Mouse (Mus musculus): ENCODE results near the gene Epha3. TPM values are rescaled to one million over a fixed set of nuclear protein-coding genes. Genes with fewer than 3 reads are reported as not detected.
A peak's percentile ranks its signal among the peaks of the same experiment; 100 is the strongest.

Gene Epha3
- polyA plus RNA-seq, 1 experiment from 2014 or later, result 20.9 TPM

DNA sequence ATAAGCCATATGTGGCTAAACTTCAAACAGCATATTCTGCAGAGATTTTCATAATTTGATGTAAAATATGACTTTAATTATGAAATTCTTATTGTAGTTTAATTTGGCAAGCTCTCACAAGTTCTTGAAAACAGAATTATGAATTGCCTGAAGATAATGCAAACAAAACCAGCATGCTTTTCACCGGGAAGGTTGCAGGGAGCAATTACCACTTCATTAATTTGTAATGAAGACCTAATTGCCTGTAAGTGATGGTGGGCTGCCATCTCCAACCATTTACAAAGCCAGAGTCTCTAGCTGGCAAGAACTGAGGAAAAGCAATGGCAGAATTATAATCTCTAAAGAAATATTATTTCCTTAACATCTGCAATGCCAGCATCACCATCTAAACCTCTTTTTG lies 86.2 kb downstream of the Epha3 start:
- 49% methylated on average over 1 of the region's 1 CpGs for WGBS
- H3K9me3 ChIP-seq (ENCODE audit: control insufficient read depth, low read length), result no peaks in the 10 kb centered on the region
- H3K4me3 ChIP-seq (replicated peaks; ENCODE audit: low read depth, low read length), result no peak overlapping the region
- H3K9ac ChIP-seq (replicated peaks; ENCODE audit: low read length), result no peak overlapping the region
- no peak overlapping the region for H3K27ac ChIP-seq (replicated peaks; ENCODE audit: low read depth, low read length)
- no peak for ATAC-seq (ENCODE audit: low FRiP score, low TSS enrichment)
- H3K27me3 ChIP-seq (ENCODE audit: control insufficient read depth, insufficient read depth, low read length), result no peaks in the 10 kb centered on the region
- H3K36me3 ChIP-seq (ENCODE audit: control insufficient read depth, insufficient read depth, low read length), result no peaks in the 10 kb centered on the region
- H3K4me1 ChIP-seq (ENCODE audit: control insufficient read depth, insufficient read depth, low read length), result no peaks in the 10 kb centered on the region
- DNase-seq, result peak; percentile 17
- no peak overlapping the region for H3K4me2 ChIP-seq (ENCODE audit: low read length)

DNA sequence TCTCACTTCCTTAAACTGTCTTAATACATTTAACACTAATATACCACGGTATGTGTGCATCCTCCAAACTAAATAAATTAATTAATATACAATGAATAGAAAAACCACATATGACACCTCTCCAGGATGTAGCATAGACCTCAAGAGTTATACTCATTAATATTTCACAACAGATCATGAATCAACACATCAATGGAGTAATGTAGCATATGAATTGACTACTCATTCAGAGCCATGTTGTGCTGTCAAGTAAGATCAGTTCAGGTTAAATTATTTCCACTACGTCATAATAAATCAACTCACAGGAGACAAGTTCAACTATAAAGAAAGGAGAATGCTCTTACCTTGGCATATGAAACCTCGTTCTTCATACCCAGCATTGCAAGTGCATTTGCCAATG lies 91.4 kb downstream of the Epha3 start:
- no peak overlapping the region for H3K27ac ChIP-seq (replicated peaks; ENCODE audit: low read depth, low read length)

DNA sequence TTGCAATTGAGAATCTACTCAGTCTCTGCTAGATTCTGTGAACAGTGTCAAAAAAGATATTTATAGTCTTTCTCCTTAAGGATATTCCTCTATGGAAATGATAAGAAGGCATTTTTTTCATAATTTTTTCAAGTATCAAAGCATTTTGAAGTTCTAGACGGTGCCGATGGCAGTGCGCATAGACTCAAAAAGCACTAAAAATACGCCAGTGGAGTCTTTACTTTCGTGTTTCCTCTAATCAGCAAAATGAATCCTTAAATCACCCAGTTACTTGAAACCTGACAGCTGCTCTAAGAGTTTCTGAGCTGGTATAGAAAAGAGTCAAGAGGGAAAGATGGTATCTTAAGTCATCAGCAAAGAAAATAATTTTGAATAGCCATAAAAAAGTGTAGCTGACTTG lies 96.4 kb downstream of the Epha3 start:
- DNase-seq (no peak), ATAC-seq (ENCODE audit: low FRiP score, low TSS enrichment) (no peak)
- no peaks in the 10 kb centered on the region for H3K9me3 ChIP-seq (ENCODE audit: control insufficient read depth, low read length)
- H3K4me2 ChIP-seq (ENCODE audit: low read length), result no peak overlapping the region
- H3K27me3 ChIP-seq (ENCODE audit: control insufficient read depth, insufficient read depth, low read length), result no peaks in the 10 kb centered on the region
- WGBS, result 83% methylated on average over 5 of the region's 5 CpGs
- H3K4me3 ChIP-seq (replicated peaks; ENCODE audit: low read depth, low read length), result no peak overlapping the region
- no peak overlapping the region for H3K27ac ChIP-seq (replicated peaks; ENCODE audit: low read depth, low read length)
- no peaks in the 10 kb centered on the region for H3K36me3 ChIP-seq (ENCODE audit: control insufficient read depth, insufficient read depth, low read length)
- no peak overlapping the region for H3K9ac ChIP-seq (replicated peaks; ENCODE audit: low read length)
- H3K4me1 ChIP-seq (ENCODE audit: control insufficient read depth, insufficient read depth, low read length), result no peaks in the 10 kb centered on the region

More for the DNA sequence above, 91.4 kb downstream of the Epha3 start:
- H3K4me1 ChIP-seq (ENCODE audit: control insufficient read depth, insufficient read depth, low read length), result no peaks in the 10 kb centered on the region
- no peaks in the 10 kb centered on the region for H3K36me3 ChIP-seq (ENCODE audit: control insufficient read depth, insufficient read depth, low read length)
- 83% methylated on average over 3 of the region's 3 CpGs for WGBS
- no peak overlapping the region for H3K9ac ChIP-seq (replicated peaks; ENCODE audit: low read length)
- ATAC-seq (ENCODE audit: low FRiP score, low TSS enrichment) (no peak), DNase-seq (no peak)
- H3K4me2 ChIP-seq (ENCODE audit: low read length), result no peak overlapping the region
- no peaks in the 10 kb centered on the region for H3K9me3 ChIP-seq (ENCODE audit: control insufficient read depth, low read length)
- H3K4me3 ChIP-seq (replicated peaks; ENCODE audit: low read depth, low read length), result no peak overlapping the region
- H3K27me3 ChIP-seq (ENCODE audit: control insufficient read depth, insufficient read depth, low read length), result no peaks in the 10 kb centered on the region

DNA sequence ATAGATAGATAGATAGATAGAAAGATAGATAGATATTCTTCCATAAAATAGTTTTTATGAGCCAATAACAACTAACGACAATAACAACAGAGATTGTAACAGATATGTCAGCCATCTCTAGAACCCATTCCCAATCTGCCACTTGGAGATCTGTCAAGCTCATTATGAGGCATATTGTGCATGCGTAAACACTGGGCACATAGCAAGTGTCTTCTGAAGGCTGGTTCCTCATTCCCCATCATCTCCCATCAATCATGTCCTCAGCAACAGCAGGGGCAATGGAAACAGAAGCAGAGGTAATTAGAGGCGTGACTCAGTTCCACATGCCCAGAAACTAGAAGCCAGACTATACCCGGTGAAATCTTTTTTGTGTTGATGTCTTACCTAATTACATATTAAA lies 102.8 kb downstream of the Epha3 start:
- H3K4me2 ChIP-seq (ENCODE audit: low read length), result no peak overlapping the region
- no peak overlapping the region for H3K9ac ChIP-seq (replicated peaks; ENCODE audit: low read length)
- DNase-seq (no peak), ATAC-seq (ENCODE audit: low FRiP score, low TSS enrichment) (no peak)
- H3K4me1 ChIP-seq (ENCODE audit: control insufficient read depth, insufficient read depth, low read length), result no peaks in the 10 kb centered on the region
- no peak overlapping the region for H3K4me3 ChIP-seq (replicated peaks; ENCODE audit: low read depth, low read length)
- H3K27me3 ChIP-seq (ENCODE audit: control insufficient read depth, insufficient read depth, low read length), result no peaks in the 10 kb centered on the region
- no peaks in the 10 kb centered on the region for H3K36me3 ChIP-seq (ENCODE audit: control insufficient read depth, insufficient read depth, low read length)
- H3K9me3 ChIP-seq (ENCODE audit: control insufficient read depth, low read length), result no peaks in the 10 kb centered on the region
- H3K27ac ChIP-seq (replicated peaks; ENCODE audit: low read depth, low read length), result no peak overlapping the region
- WGBS, result 80% methylated on average over 4 of the region's 4 CpGs

DNA sequence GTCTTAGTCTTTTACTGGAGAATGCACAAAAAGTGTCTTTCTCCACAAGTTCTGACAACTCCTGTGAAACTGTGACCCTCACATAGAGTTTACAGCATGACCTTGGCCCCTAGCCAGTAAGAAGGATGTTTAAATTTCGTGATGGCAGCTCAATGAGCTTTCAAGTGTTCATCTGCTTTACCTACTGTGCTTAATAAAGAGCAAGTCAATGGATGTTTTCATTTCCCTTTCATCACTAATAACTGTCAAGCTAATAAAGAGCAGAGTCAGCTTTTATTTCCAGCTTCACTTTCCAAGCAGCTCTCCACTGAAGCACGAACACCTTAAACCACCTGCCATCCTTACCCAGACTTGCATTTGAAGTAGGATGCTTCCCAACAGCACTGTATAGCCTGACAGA lies 103.9 kb downstream of the Epha3 start:
- H3K9me3 ChIP-seq (ENCODE audit: control insufficient read depth, low read length), result no peaks in the 10 kb centered on the region
- H3K9ac ChIP-seq (replicated peaks; ENCODE audit: low read length), result no peak overlapping the region
- ATAC-seq (ENCODE audit: low FRiP score, low TSS enrichment), result no peak
- 26% methylated on average over 2 of the region's 2 CpGs for WGBS
- H3K4me1 ChIP-seq (ENCODE audit: control insufficient read depth, insufficient read depth, low read length), result no peaks in the 10 kb centered on the region
- H3K27ac ChIP-seq (replicated peaks; ENCODE audit: low read depth, low read length), result no peak overlapping the region
- no peaks in the 10 kb centered on the region for H3K36me3 ChIP-seq (ENCODE audit: control insufficient read depth, insufficient read depth, low read length)
- no peak overlapping the region for H3K4me3 ChIP-seq (replicated peaks; ENCODE audit: low read depth, low read length)
- no peak for DNase-seq
- H3K27me3 ChIP-seq (ENCODE audit: control insufficient read depth, insufficient read depth, low read length), result no peaks in the 10 kb centered on the region
- no peak overlapping the region for H3K4me2 ChIP-seq (ENCODE audit: low read length)

DNA sequence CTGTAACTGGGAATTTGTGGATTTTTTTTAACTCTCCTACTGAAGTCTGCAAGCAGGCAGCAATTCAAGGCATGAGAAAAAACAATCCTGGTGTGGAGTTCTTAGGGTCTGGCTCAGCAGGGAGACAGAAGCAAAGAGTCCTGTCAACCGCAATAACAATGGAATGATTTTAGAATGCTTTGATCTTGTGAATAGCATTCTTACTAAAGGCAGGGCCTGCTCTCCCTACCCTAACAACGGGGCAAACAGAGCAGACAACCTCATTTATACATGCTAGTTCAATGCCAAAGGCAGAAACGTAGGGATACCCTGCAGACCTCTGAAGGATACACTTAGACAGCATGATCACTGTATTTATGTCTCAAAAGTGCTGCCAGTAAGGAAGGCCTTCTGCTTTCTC lies 110.9 kb downstream of the Epha3 start:
- Histone ChIP-seq H3K4me1 (ENCODE audit: control insufficient read depth, insufficient read depth, low read length) (peaks cover 7% of the 10 kb centered on the region; the same call in 1 of the 2 replicates), H3K27me3 (ENCODE audit: control insufficient read depth, insufficient read depth, low read length) (no peaks in the 10 kb centered on the region), H3K4me3 (replicated peaks; ENCODE audit: low read depth, low read length) (no peak overlapping the region), H3K36me3 (ENCODE audit: control insufficient read depth, insufficient read depth, low read length) (no peaks in the 10 kb centered on the region), H3K9me3 (ENCODE audit: control insufficient read depth, low read length) (no peaks in the 10 kb centered on the region), H3K9ac (replicated peaks; ENCODE audit: low read length) (no peak overlapping the region), H3K4me2 (ENCODE audit: low read length) (no peak overlapping the region), H3K27ac (replicated peaks; ENCODE audit: low read depth, low read length) (no peak overlapping the region)
- WGBS, result 2% methylated on average over 3 of the region's 3 CpGs
- DNase-seq (peak; percentile 55), ATAC-seq (ENCODE audit: low FRiP score, low TSS enrichment) (peak; percentile 66)

DNA sequence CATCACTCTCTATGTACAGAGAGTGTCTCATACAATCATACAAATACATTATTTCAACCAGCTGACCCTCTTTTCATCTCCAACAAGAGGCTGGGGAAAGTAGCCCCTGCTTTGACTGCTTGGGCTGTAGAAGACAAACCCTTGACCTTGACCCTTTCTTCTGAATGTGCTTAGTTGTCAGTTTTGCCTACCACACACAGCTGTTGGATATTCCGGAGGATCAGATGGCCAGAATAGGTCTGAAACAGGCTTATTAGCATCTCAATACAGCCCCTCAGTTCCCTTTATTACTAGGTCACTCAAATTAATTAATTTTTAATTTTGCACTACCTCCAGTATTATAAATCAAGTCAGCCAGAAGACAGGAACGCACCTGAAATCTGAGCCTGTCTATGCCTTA lies 116.2 kb downstream of the Epha3 start:
- Histone ChIP-seq H3K4me1 (ENCODE audit: control insufficient read depth, insufficient read depth, low read length) (peaks cover 13% of the 10 kb centered on the region), H3K4me2 (ENCODE audit: low read length) (no peak overlapping the region), H3K36me3 (ENCODE audit: control insufficient read depth, insufficient read depth, low read length) (no peaks in the 10 kb centered on the region), H3K9ac (replicated peaks; ENCODE audit: low read length) (no peak overlapping the region), H3K9me3 (ENCODE audit: control insufficient read depth, low read length) (no peaks in the 10 kb centered on the region), H3K4me3 (replicated peaks; ENCODE audit: low read depth, low read length) (no peak overlapping the region), H3K27ac (replicated peaks; ENCODE audit: low read depth, low read length) (no peak overlapping the region), H3K27me3 (ENCODE audit: control insufficient read depth, insufficient read depth, low read length) (no peaks in the 10 kb centered on the region)
- DNase-seq (peak; percentile 21), ATAC-seq (ENCODE audit: low FRiP score, low TSS enrichment) (peak; percentile 38; the same call in 1 of the 2 replicates)
- 13% methylated on average over 2 of the region's 2 CpGs for WGBS

DNA sequence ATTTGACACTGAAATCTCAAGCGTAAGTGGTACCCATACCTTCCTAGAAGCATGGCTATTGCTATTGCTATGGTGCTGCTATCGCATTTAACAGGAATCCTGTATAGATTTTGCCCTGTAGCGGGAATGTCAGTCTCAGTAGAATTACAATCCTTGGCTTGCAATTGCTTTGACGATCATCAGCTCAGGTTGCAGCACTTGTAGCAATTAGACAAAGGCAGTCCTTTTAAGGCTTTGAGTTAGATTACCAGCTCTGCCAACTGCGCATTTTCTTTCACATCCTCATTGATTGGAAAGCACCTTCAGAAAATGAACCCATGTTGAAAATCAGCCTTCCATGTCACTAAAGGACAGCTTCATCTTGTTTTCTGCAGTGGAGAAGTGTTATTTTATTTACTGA lies 118.5 kb downstream of the Epha3 start:
- Histone ChIP-seq H3K27ac (replicated peaks; ENCODE audit: low read depth, low read length) (peak overlapping the region; percentile 0; the same call in 1 of the 2 replicates), H3K4me1 (ENCODE audit: control insufficient read depth, insufficient read depth, low read length) (peaks cover 13% of the 10 kb centered on the region), H3K27me3 (ENCODE audit: control insufficient read depth, insufficient read depth, low read length) (no peaks in the 10 kb centered on the region), H3K4me3 (replicated peaks; ENCODE audit: low read depth, low read length) (no peak overlapping the region), H3K36me3 (ENCODE audit: control insufficient read depth, insufficient read depth, low read length) (no peaks in the 10 kb centered on the region), H3K9me3 (ENCODE audit: control insufficient read depth, low read length) (no peaks in the 10 kb centered on the region), H3K4me2 (ENCODE audit: low read length) (no peak overlapping the region), H3K9ac (replicated peaks; ENCODE audit: low read length) (no peak overlapping the region)
- WGBS, result 22% methylated on average over 5 of the region's 5 CpGs
- ATAC-seq (ENCODE audit: low FRiP score, low TSS enrichment) (no peak), DNase-seq (peak; percentile 57)

DNA sequence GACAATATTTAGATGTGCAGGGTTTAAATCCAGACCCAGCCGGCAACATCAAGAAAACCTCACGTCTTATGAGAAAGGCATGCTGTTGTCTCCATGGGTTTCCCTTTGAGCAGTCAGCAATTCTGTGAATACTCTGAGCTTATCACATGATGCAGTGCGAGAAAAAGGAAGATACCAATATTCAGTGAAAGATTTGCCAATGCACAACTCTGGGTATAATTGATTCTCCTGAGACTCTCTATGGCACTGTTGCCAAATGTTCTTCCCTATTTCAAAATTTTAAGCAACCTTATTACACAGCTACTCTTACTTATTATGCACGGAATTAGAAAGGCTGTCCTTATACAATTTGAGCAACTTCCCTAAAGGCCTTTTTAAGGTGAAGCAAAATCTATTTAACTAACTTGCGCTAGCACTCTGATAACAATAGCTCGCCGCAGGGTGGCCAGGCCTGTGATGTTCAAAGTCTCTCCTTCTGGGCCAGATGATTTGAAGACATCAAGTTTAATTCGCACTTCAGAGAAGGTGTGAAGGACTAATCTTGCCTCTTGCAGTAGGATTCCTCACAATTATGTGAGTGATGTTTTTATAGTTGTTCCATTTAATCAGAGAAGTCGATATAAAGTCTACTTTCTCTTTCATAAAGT lies 120.6 kb downstream of the Epha3 start:
- Histone ChIP-seq H3K36me3 (ENCODE audit: control insufficient read depth, insufficient read depth, low read length) (no peaks in the 10 kb centered on the region), H3K9me3 (ENCODE audit: control insufficient read depth, low read length) (no peaks in the 10 kb centered on the region), H3K4me2 (ENCODE audit: low read length) (0 out of 2 replicates have a peak overlapping the region, but pooled peaks have one; percentile 22), H3K4me3 (replicated peaks; ENCODE audit: low read depth, low read length) (no peak overlapping the region), H3K4me1 (ENCODE audit: control insufficient read depth, insufficient read depth, low read length) (peaks cover 13% of the 10 kb centered on the region), H3K9ac (replicated peaks; ENCODE audit: low read length) (no peak overlapping the region), H3K27ac (replicated peaks; ENCODE audit: low read depth, low read length) (0 out of 2 replicates have a peak overlapping the region, but pooled peaks have one; percentile 26), H3K27me3 (ENCODE audit: control insufficient read depth, insufficient read depth, low read length) (no peaks in the 10 kb centered on the region)
- ATAC-seq (ENCODE audit: low FRiP score, low TSS enrichment), result 0 out of 2 replicates have a peak, but pooled peaks have one; percentile 41
- WGBS, result 39% methylated on average over 9 of the region's 9 CpGs
- peak; percentile 62 for DNase-seq

Measured in midbrain, embryonic 14.5 days (tissue).